ENCODE assay signal across 26 mouse cellular contexts in the genomic region with DNA sequence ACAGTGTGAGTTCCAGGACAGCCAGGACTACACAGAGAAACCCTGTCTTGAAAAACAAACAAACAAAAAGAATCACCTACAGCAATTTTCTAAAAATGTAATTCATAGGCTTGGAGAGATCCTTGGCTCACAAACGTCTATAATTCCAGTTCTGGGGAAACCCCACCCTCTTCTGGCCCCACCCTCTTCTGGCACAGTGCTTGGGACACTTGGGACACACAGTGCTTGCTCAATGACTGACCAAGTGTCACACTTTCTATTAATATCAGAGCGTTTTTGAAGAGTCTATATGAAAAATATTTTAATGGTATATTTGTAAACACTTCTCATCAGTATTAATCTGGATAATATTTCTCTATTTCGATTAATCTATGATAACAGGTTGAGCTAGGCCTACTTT. TPM values are rescaled to one million over a fixed set of nuclear protein-coding genes. Genes with fewer than 3 reads are reported as not detected.
A peak's percentile ranks its signal among the peaks of the same experiment; 100 is the strongest.
DNase-seq lines count a peak whose midpoint lies in the region; ATAC-seq and TF ChIP-seq lines count a peak whose summit lies in the region.
"Had no signal": no experiment of that assay in that cellular context is flagged by ENCODE, and none has a peak within 500 bp of the region (broad histone marks: within the 10 kb centered on the region; RNA-seq: fewer than 3 reads in every experiment).

No protein-coding gene starts in this region.

- H3K36me3 ChIP-seq in lung, postnatal 0 days (ENCODE audit: insufficient read depth, low read length) = no peaks in the 10 kb centered on the region
- H3K36me3 ChIP-seq: embryonic facial prominence, embryonic 13.5 days; embryonic facial prominence, embryonic 15.5 days; forebrain, embryonic 10.5 days; forebrain, embryonic 12.5 days had no signal

- ATAC-seq in lung, postnatal 0 days = peak; percentile 70; the same call in 1 of the 2 replicates
- ATAC-seq: forebrain, embryonic 14.5 days; forebrain, embryonic 16.5 days had no signal

- H3K4me1 ChIP-seq in lung, postnatal 0 days (ENCODE audit: insufficient read depth, low read depth, low read length) = no peaks in the 10 kb centered on the region
- H3K4me1 ChIP-seq: embryonic facial prominence, embryonic 13.5 days; embryonic facial prominence, embryonic 15.5 days; forebrain, embryonic 10.5 days; forebrain, embryonic 12.5 days had no signal

- DNase-seq in adrenal gland, postnatal 14 days = peak; percentile 11
- DNase-seq in adrenal gland, adult 8-10 months = no peak
- peak; percentile 79 for DNase-seq in lung, postnatal 0 days (ENCODE audit: low spot score)
- DNase-seq in lung, adult 18-20 months = no peak
- DNase-seq in cerebellum, adult 11 months = no peak
- DNase-seq: adrenal gland, adult 2 months; adrenal gland, postnatal 36 days; cerebellum, adult 18-20 months; cerebellum, adult 8-10 months; cerebellum, adult 9-11 months; cerebellum, postnatal 14 days; cerebellum, postnatal 36 days; embryo, embryonic 11 days had no signal

- H3K4me3 ChIP-seq in lung, postnatal 0 days (ENCODE audit: low read depth, low read length) = no peak overlapping the region
- H3K4me3 ChIP-seq: embryonic facial prominence, embryonic 13.5 days; embryonic facial prominence, embryonic 15.5 days; erythroblast, embryonic 14.5 days; forebrain, embryonic 10.5 days; forebrain, embryonic 12.5 days had no signal

- WGBS in lung, postnatal 0 days = 34% methylated on average over 3 of the region's 3 CpGs

- H3K27me3 ChIP-seq in lung, postnatal 0 days (replicated peaks; ENCODE audit: insufficient read depth, low read length) = no peaks in the 10 kb centered on the region
- H3K27me3 ChIP-seq: embryonic facial prominence, embryonic 13.5 days; embryonic facial prominence, embryonic 15.5 days; forebrain, embryonic 12.5 days had no signal

- no peaks in the 10 kb centered on the region for H3K9me3 ChIP-seq in lung, postnatal 0 days (ENCODE audit: low read length)
- H3K9me3 ChIP-seq: embryonic facial prominence, embryonic 13.5 days; embryonic facial prominence, embryonic 15.5 days; forebrain, embryonic 10.5 days; forebrain, embryonic 12.5 days had no signal

- H3K4me2 ChIP-seq in lung, postnatal 0 days (replicated peaks; ENCODE audit: low read depth, low read length) = no peak overlapping the region
- H3K4me2 ChIP-seq: embryonic facial prominence, embryonic 13.5 days; embryonic facial prominence, embryonic 15.5 days; forebrain, embryonic 12.5 days had no signal

- no peak for TF ChIP-seq CTCF in lung, postnatal 0 days (IDR thresholded peaks at IDR 0.05)

- TF ChIP-seq EP300 in lung, postnatal 0 days (IDR thresholded peaks at IDR 0.05) = no peak

- H3K9ac ChIP-seq in lung, postnatal 0 days (replicated peaks; ENCODE audit: low read depth) = no peak overlapping the region
- H3K9ac ChIP-seq: embryonic facial prominence, embryonic 13.5 days; embryonic facial prominence, embryonic 15.5 days; forebrain, embryonic 12.5 days had no signal

- no peak overlapping the region for H3K27ac ChIP-seq in lung, postnatal 0 days (ENCODE audit: low read length)
- H3K27ac ChIP-seq: embryonic facial prominence, embryonic 13.5 days; embryonic facial prominence, embryonic 15.5 days; forebrain, embryonic 10.5 days; forebrain, embryonic 12.5 days had no signal

RNA-seq across cellular contexts. Expression of a gene that starts 12.6 kb away (rescaled TPM):
- not detected in 2 replicates for total RNA-seq in adrenal gland, postnatal 14 days (2021)
- not detected for total RNA-seq in adrenal gland, adult 8-10 months (2022)
- not detected in 2 replicates for polyA plus RNA-seq in lung, postnatal 0 days (2015; fragmentation: Nextera tagmentation; extraction: Ambion mirVana)
- total RNA-seq: adrenal gland, adult 2 months; adrenal gland, postnatal 36 days; common myeloid progenitor, adult 5-6 weeks; ES-E14; MEL had no signal
- polyA plus RNA-seq: adrenal gland, adult 2 months; C2C12; embryonic facial prominence, embryonic 11.5 days; embryonic facial prominence, embryonic 13.5 days; embryonic facial prominence, embryonic 15.5 days; erythroblast, embryonic 14.5 days; forebrain, embryonic 10.5 days; forebrain, embryonic 12.5 days; forebrain, embryonic 14.5 days; forebrain, embryonic 16.5 days; frontal cortex, adult 2 months had no signal

RNA-seq across cellular contexts. Expression of a gene that starts 35.7 kb away (rescaled TPM):
- 3.5 and 3.9 TPM in 2 replicates for total RNA-seq in adrenal gland, postnatal 14 days (2021)
- total RNA-seq in adrenal gland, adult 8-10 months (2022) = 1 to 10 TPM; 4.6 to 5.9 (median 5.2) TPM
- 13.0 and 13.2 TPM in 2 replicates for polyA plus RNA-seq in lung, postnatal 0 days (2015; fragmentation: Nextera tagmentation; extraction: Ambion mirVana)
- polyA plus RNA-seq: erythroblast, embryonic 14.5 days had no signal

Comparison
In these comparisons a context has a peak if more than half of its experiments do, and no peak if none do; other contexts are left out.
1. DNase-seq: peak in adrenal gland, postnatal 14 days (single experiment) and lung, postnatal 0 days (single experiment); none in adrenal gland, adult 8-10 months (single experiment), lung, adult 18-20 months (0 of 2) and cerebellum, adult 11 months (single experiment).